Mouse (Mus musculus): ENCODE data around the gene Cd209g. TPM values are rescaled to one million over a fixed set of nuclear protein-coding genes. Genes with fewer than 3 reads are reported as not detected.

Gene Cd209g
- total RNA-seq, 2 experiments from 2014 or later = 0.26 to 1.3 TPM

Other genes with a start within 250 kb of the Cd209g start
- gene Cd209b, start 207.3 kb upstream of the Cd209g start, total RNA-seq (2021) = 1 to 10 TPM; 1.5 to 3.7 TPM
- gene Cd209c, start 179.4 kb upstream of the Cd209g start, total RNA-seq (2021) = under 1 TPM in 1 of 2 experiments, not detected in 1; 0.27 TPM
- 1 to 10 TPM; 1.1 to 3.6 TPM for gene Cd209f, start 28.3 kb upstream of the Cd209g start, total RNA-seq (2021)
- 10 to 100 TPM; 14.7 to 15.5 TPM for gene Evi5l, start 32.5 kb downstream of the Cd209g start, total RNA-seq (2021)
- under 1 TPM in 1 of 2 experiments, not detected in 1; 0.05 TPM for gene Prr36, start 83.4 kb downstream of the Cd209g start, total RNA-seq (2021)
- gene Lrrc8e, start 92.7 kb downstream of the Cd209g start, total RNA-seq (2021) = under 1 TPM in 1 of 2 experiments, not detected in 1; 0.08 TPM
- 10 to 100 TPM; 75.9 to 79.6 TPM for gene Map2k7, start 104.6 kb downstream of the Cd209g start, total RNA-seq (2021)
- gene Gm49320, start 104.8 kb downstream of the Cd209g start, total RNA-seq (2021) = under 1 TPM in 1 of 2 experiments, not detected in 1; 0.16 TPM
- gene Tgfbr3l, start 114.1 kb downstream of the Cd209g start, total RNA-seq (2021) = 1 to 10 TPM; 1.5 to 1.8 TPM
- gene Snapc2, start 119.0 kb downstream of the Cd209g start, total RNA-seq (2021) = 1 to 10 TPM; 8.4 to 9.5 TPM
- under 1 TPM; 0.61 to 0.96 TPM for gene Ctxn1, start 125.2 kb downstream of the Cd209g start, total RNA-seq (2021)
- gene Timm44, start 141.8 kb downstream of the Cd209g start, total RNA-seq (2021) = 10 to 100 TPM; 76.2 to 77.4 TPM
- gene Ccl25, start 191.1 kb downstream of the Cd209g start, total RNA-seq (2021) = 10 to 100 TPM; 10.8 to 12.1 TPM
- 10 to 100 TPM; 37.2 to 38.5 TPM for gene Elavl1, start 191.3 kb downstream of the Cd209g start, total RNA-seq (2021)

Data from gastrocnemius, postnatal 25 days (tissue).